Mouse (Mus musculus): ENCODE data around the gene Csnk1g2. TPM values are rescaled to one million over a fixed set of nuclear protein-coding genes. Genes with fewer than 3 reads are reported as not detected.

Csnk1g2 gene
- polyA plus RNA-seq, 1 experiment from 2014 or later: 75.4 TPM

GRCm38 (mm10) chr10:80666837-80667412 is 44.3 kb downstream of the Csnk1g2 start:
- DNase-seq (ENCODE audit: low spot score): no peak
- Histone ChIP-seq H3K4me2 (replicated peaks; ENCODE audit: low read depth) (no peak overlapping the region), H3K4me1 (replicated peaks; ENCODE audit: control insufficient read depth, insufficient read depth) (peaks cover 7% of the 10 kb centered on the region; the same call in 1 of the 2 replicates), H3K36me3 (ENCODE audit: control insufficient read depth, insufficient read depth, low read length) (peaks cover 54% of the 10 kb centered on the region), H3K9me3 (ENCODE audit: control insufficient read depth, low read length) (no peaks in the 10 kb centered on the region), H3K27me3 (ENCODE audit: control insufficient read depth, insufficient read depth, low read length) (no peaks in the 10 kb centered on the region), H3K9ac (ENCODE audit: low read length) (no peak overlapping the region), H3K4me3 (ENCODE audit: low read depth, low read length) (no peak overlapping the region), H3K27ac (replicated peaks) (peak overlapping the region; percentile 94; the same call in 1 of the 2 replicates)
- 66% methylated on average over 19 of the region's 19 CpGs for WGBS
- ATAC-seq (ENCODE audit: low FRiP score, low TSS enrichment): no peak
- TF ChIP-seq EP300 (optimal IDR thresholded peaks at IDR 0.05) (no peak), CTCF (IDR thresholded peaks at IDR 0.05; ENCODE audit: low read depth) (no peak)

- no peak overlapping the region for H3K4me2 ChIP-seq (replicated peaks; ENCODE audit: low read depth)
- peaks cover 7% of the 10 kb centered on the region for H3K4me1 ChIP-seq (replicated peaks; ENCODE audit: control insufficient read depth, insufficient read depth)
- DNase-seq (ENCODE audit: low spot score) (peak; percentile 87), ATAC-seq (ENCODE audit: low FRiP score, low TSS enrichment) (peak; percentile 7; the same call in 1 of the 2 replicates)
- peak overlapping the region; percentile 53 for H3K27ac ChIP-seq (replicated peaks)
- peaks cover 62% of the 10 kb centered on the region for H3K36me3 ChIP-seq (ENCODE audit: control insufficient read depth, insufficient read depth, low read length)
- no peaks in the 10 kb centered on the region for H3K9me3 ChIP-seq (ENCODE audit: control insufficient read depth, low read length)
- WGBS: 63% methylated on average over 11 of the region's 11 CpGs
- no peak overlapping the region for H3K4me3 ChIP-seq (ENCODE audit: low read depth, low read length)
- no peaks in the 10 kb centered on the region for H3K27me3 ChIP-seq (ENCODE audit: control insufficient read depth, insufficient read depth, low read length)
- H3K9ac ChIP-seq (ENCODE audit: low read length): no peak overlapping the region
- TF ChIP-seq CTCF (IDR thresholded peaks at IDR 0.05; ENCODE audit: low read depth) (no peak), EP300 (optimal IDR thresholded peaks at IDR 0.05) (no peak)
Measured at GRCm38 (mm10) chr10:80668614-80669013, 46.0 kb downstream of the Csnk1g2 start.

DNA sequence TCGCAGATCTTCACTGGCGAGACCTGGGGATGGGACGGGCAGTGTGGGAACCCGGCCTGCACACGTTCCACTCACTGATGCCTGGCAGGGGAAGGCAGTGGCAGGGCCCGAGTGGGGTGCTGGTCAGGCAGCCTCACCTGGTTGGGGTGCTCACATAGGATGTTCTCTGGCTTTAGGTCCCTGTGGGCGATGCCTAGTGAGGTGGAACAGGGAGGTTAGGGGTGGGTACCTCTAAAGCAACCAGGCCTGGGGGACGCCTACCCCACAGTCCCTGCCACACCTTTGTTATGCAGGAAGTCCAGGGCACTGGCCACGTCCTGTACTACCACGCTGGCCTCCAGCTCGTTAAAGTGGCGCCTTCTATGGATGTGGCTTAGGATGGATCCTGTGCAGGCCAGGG is 46.4 kb downstream of the Csnk1g2 start:
- no peak for ATAC-seq (ENCODE audit: low FRiP score, low TSS enrichment)
- WGBS: 79% methylated on average over 12 of the region's 12 CpGs

GRCm38 (mm10) chr10:80669737-80670485 is 47.3 kb downstream of the Csnk1g2 start:
- Histone ChIP-seq H3K4me1 (replicated peaks; ENCODE audit: control insufficient read depth, insufficient read depth) (peaks cover 16% of the 10 kb centered on the region), H3K27me3 (ENCODE audit: control insufficient read depth, insufficient read depth, low read length) (no peaks in the 10 kb centered on the region), H3K36me3 (ENCODE audit: control insufficient read depth, insufficient read depth, low read length) (peaks cover 63% of the 10 kb centered on the region), H3K4me3 (ENCODE audit: low read depth, low read length) (no peak overlapping the region), H3K27ac (replicated peaks) (peak overlapping the region; percentile 35; the same call in 1 of the 2 replicates), H3K9ac (ENCODE audit: low read length) (peak overlapping the region; percentile 35), H3K9me3 (ENCODE audit: control insufficient read depth, low read length) (no peaks in the 10 kb centered on the region), H3K4me2 (replicated peaks; ENCODE audit: low read depth) (no peak overlapping the region)
- 77% methylated on average over 7 of the region's 7 CpGs for WGBS
- ATAC-seq (ENCODE audit: low FRiP score, low TSS enrichment) (0 out of 2 replicates have a peak, but pooled peaks have one; percentile 3), DNase-seq (ENCODE audit: low spot score) (peak; percentile 73)
- TF ChIP-seq EP300 (optimal IDR thresholded peaks at IDR 0.05): no peak
- TF ChIP-seq CTCF (IDR thresholded peaks at IDR 0.05; ENCODE audit: low read depth): no peak

More for the DNA sequence above, 46.4 kb downstream of the Csnk1g2 start:
- no peak overlapping the region for H3K4me3 ChIP-seq (ENCODE audit: low read depth, low read length)
- TF ChIP-seq CTCF (IDR thresholded peaks at IDR 0.05; ENCODE audit: low read depth) (no peak), EP300 (optimal IDR thresholded peaks at IDR 0.05) (no peak)
- H3K9ac ChIP-seq (ENCODE audit: low read length): no peak overlapping the region
- H3K27ac ChIP-seq (replicated peaks): peak overlapping the region; percentile 53
- no peak for DNase-seq (ENCODE audit: low spot score)
- H3K9me3 ChIP-seq (ENCODE audit: control insufficient read depth, low read length): no peaks in the 10 kb centered on the region
- peaks cover 9% of the 10 kb centered on the region for H3K4me1 ChIP-seq (replicated peaks; ENCODE audit: control insufficient read depth, insufficient read depth)
- no peaks in the 10 kb centered on the region for H3K27me3 ChIP-seq (ENCODE audit: control insufficient read depth, insufficient read depth, low read length)
- H3K4me2 ChIP-seq (replicated peaks; ENCODE audit: low read depth): no peak overlapping the region
- peaks cover 63% of the 10 kb centered on the region for H3K36me3 ChIP-seq (ENCODE audit: control insufficient read depth, insufficient read depth, low read length)

GRCm38 (mm10) chr10:80670531-80670930 is 47.9 kb downstream of the Csnk1g2 start:
- no peaks in the 10 kb centered on the region for H3K9me3 ChIP-seq (ENCODE audit: control insufficient read depth, low read length)
- peak overlapping the region; percentile 35; the same call in 1 of the 2 replicates for H3K9ac ChIP-seq (ENCODE audit: low read length)
- ATAC-seq (ENCODE audit: low FRiP score, low TSS enrichment) (no peak), DNase-seq (ENCODE audit: low spot score) (no peak)
- peaks cover 12% of the 10 kb centered on the region for H3K4me1 ChIP-seq (replicated peaks; ENCODE audit: control insufficient read depth, insufficient read depth)
- H3K36me3 ChIP-seq (ENCODE audit: control insufficient read depth, insufficient read depth, low read length): peaks cover 63% of the 10 kb centered on the region
- H3K4me3 ChIP-seq (ENCODE audit: low read depth, low read length): no peak overlapping the region
- WGBS: 81% methylated on average over 2 of the region's 2 CpGs
- TF ChIP-seq EP300 (optimal IDR thresholded peaks at IDR 0.05): no peak
- TF ChIP-seq CTCF (IDR thresholded peaks at IDR 0.05; ENCODE audit: low read depth): no peak
- no peak overlapping the region for H3K4me2 ChIP-seq (replicated peaks; ENCODE audit: low read depth)
- H3K27ac ChIP-seq (replicated peaks): peak overlapping the region; percentile 35; the same call in 1 of the 2 replicates
- no peaks in the 10 kb centered on the region for H3K27me3 ChIP-seq (ENCODE audit: control insufficient read depth, insufficient read depth, low read length)

DNA sequence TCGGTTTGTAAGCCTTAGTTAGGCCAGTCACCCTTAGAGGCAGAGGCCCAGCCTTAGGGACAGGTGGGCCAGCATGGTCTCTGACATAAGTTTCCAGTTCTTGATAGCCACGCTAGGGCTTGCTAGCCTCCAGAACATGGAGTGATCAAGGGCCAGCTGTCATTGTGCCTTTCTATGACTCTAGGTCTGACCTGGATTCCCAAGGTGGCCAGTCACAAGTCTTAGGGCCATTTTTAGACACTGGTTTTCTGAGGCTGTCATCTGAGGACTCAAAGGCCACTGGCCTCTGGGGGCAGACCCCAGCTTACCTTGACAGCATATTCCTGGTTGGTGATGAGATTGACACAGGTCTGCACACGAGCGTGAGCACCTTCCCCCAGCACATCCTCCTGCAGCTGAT is 48.6 kb downstream of the Csnk1g2 start:
- no peak overlapping the region for H3K4me3 ChIP-seq (ENCODE audit: low read depth, low read length)
- DNase-seq (ENCODE audit: low spot score): no peak
- no peak overlapping the region for H3K27ac ChIP-seq (replicated peaks)
- no peak overlapping the region for H3K9ac ChIP-seq (ENCODE audit: low read length)
- no peaks in the 10 kb centered on the region for H3K27me3 ChIP-seq (ENCODE audit: control insufficient read depth, insufficient read depth, low read length)
- H3K36me3 ChIP-seq (ENCODE audit: control insufficient read depth, insufficient read depth, low read length): peaks cover 58% of the 10 kb centered on the region
- TF ChIP-seq CTCF (IDR thresholded peaks at IDR 0.05; ENCODE audit: low read depth) (no peak), EP300 (optimal IDR thresholded peaks at IDR 0.05) (no peak)
- no peaks in the 10 kb centered on the region for H3K9me3 ChIP-seq (ENCODE audit: control insufficient read depth, low read length)
- peaks cover 11% of the 10 kb centered on the region for H3K4me1 ChIP-seq (replicated peaks; ENCODE audit: control insufficient read depth, insufficient read depth)
- ATAC-seq (ENCODE audit: low FRiP score, low TSS enrichment): no peak
- no peak overlapping the region for H3K4me2 ChIP-seq (replicated peaks; ENCODE audit: low read depth)
- WGBS: 85% methylated on average over 4 of the region's 4 CpGs
